Mouse (Mus musculus) myocyte (in vitro differentiated cells): ENCODE results near the gene Frmd4a.

Experiments
- E2F4 ChIP-seq: IDR thresholded peaks from one replicate; pipeline ENCODE4 v1.6.1; 2011; ENCODE audit warnings: mild to moderate bottlenecking, control low read depth, moderate library complexity; ENCODE audit not compliant: insufficient read depth
- POLR2A ChIP-seq: IDR thresholded peaks from one replicate; pipeline ENCODE4 v1.6.1; 2011; ENCODE audit warnings: low read depth, mild to moderate bottlenecking, control low read depth, moderate library complexity; ENCODE audit not compliant: insufficient read length

GRCm38 (mm10) chr2:4582930-4583329 lies 565.4 kb downstream of the Frmd4a start:
- TF ChIP-seq E2F4 (no peak), POLR2A (no peak)
